Mouse (Mus musculus) limb, embryonic 15.5 days (tissue): ENCODE results near the gene Zdhhc25. TPM values are rescaled to one million over a fixed set of nuclear protein-coding genes. Genes with fewer than 3 reads are reported as not detected.

ENCODE experiments used
- ATAC-seq: fragments of 200-750 bp; cut with Nextera tagmentation; 2 replicates; pipeline ENCODE4 v1.8.0; 2017; ENCODE audit warnings: low read depth, moderate TSS enrichment; ENCODE audit not compliant: insufficient number of reproducible peaks, low FRiP score, low TSS enrichment
- H3K27ac ChIP-seq: fragments of 300-500 bp; sonication (generic); 2 replicates; pipeline ENCODE4 v1.5.1; 2015; ENCODE audit warnings: moderate library complexity, mild to moderate bottlenecking, inconsistent platforms
- H3K27me3 ChIP-seq: fragments of 300-500 bp; sonication (generic); 2 replicates; pipeline ENCODE4 v1.6.1; 2015; ENCODE audit warnings: inconsistent platforms
- H3K36me3 ChIP-seq: fragments of 300-500 bp; sonication (generic); 2 replicates; pipeline ENCODE4 v1.6.1; 2015; ENCODE audit warnings: inconsistent platforms
- H3K4me1 ChIP-seq: fragments of 300-500 bp; sonication (generic); 2 replicates; pipeline ENCODE4 v1.6.1; 2015; ENCODE audit warnings: inconsistent platforms
- H3K4me2 ChIP-seq: fragments of 300-500 bp; sonication (generic); 2 replicates; pipeline ENCODE4 v1.6.1; 2015; ENCODE audit warnings: mild to moderate bottlenecking, inconsistent platforms
- H3K4me3 ChIP-seq: fragments of 300-500 bp; sonication (generic); 2 replicates; pipeline ENCODE4 v1.5.1; 2015; ENCODE audit warnings: mild to moderate bottlenecking, inconsistent platforms
- H3K9ac ChIP-seq: fragments of 300-500 bp; sonication (generic); 2 replicates; pipeline ENCODE4 v1.6.1; 2015; ENCODE audit warnings: inconsistent platforms
- H3K9me3 ChIP-seq: fragments of 300-500 bp; sonication (generic); 2 replicates; pipeline ENCODE4 v1.6.1; 2016; ENCODE audit warnings: inconsistent platforms
- WGBS: fragments of 180-500 bp; shearing (Covaris S2); methylation state at CpG from one replicate; pipeline ENCODE4 v1.1.7; 2015; 5-methylcytosine and 5-hydroxymethylcytosine counted together
- polyA plus RNA-seq: library from polyadenylated mRNA; unstranded; fragments of >200 nt; fragmentation: Nextera tagmentation; extraction: Ambion mirVana; gene quantifications from 2 replicates; pipeline ENCODE4 v1.2.1, GENCODE M21; 2015

Zdhhc25 gene
- polyA plus RNA-seq, 1 experiment from 2014 or later = not detected

DNA sequence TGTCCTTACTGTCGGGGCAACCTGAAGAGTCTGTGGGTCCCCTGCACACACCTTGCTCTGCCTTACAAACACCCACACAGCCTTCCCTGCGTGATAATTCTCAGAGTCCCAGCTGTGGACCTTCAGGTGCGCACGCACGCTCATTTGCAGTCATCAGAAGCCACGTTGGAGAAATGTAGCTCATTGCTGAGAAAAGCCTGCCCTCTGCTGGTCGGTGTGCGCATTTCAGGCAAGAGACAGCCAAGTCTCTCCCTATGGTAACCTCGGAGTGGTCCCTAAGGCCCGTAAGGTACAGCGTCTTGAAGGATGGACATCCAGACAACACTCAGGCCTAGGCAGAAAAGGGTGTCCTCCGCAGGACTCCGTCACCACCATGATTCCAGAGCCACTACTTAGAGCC, 50.9 kb downstream of the Zdhhc25 start:
- no peaks in the 10 kb centered on the region for H3K36me3 ChIP-seq
- no peaks in the 10 kb centered on the region; the same call in 1 of the 2 replicates for H3K27me3 ChIP-seq
- no peaks in the 10 kb centered on the region for H3K9me3 ChIP-seq
- no peak overlapping the region for H3K4me3 ChIP-seq
- H3K9ac ChIP-seq = no peak overlapping the region
- no peak for ATAC-seq
- H3K4me2 ChIP-seq = no peak overlapping the region
- no peaks in the 10 kb centered on the region for H3K4me1 ChIP-seq
- no peak overlapping the region for H3K27ac ChIP-seq
- WGBS = 24% methylated on average over 13 of the region's 13 CpGs

Other genes with a start within 250 kb of the Zdhhc25 start
- 18.6 and 21.7 TPM in 2 replicates for gene Brd1, start 133.9 kb downstream of the Zdhhc25 start, polyA plus RNA-seq
- 11.4 and 12.2 TPM in 2 replicates for gene Zbed4, start 151.4 kb downstream of the Zdhhc25 start, polyA plus RNA-seq
- gene Alg12, start 219.0 kb downstream of the Zdhhc25 start, polyA plus RNA-seq = 12.0 and 12.3 TPM in 2 replicates
- 94.5 and 99.0 TPM in 2 replicates for gene Creld2, start 219.3 kb downstream of the Zdhhc25 start, polyA plus RNA-seq